Mouse (Mus musculus) kidney, postnatal 36 days (tissue): ENCODE results near the gene Phf12.
A peak's percentile ranks its signal among the peaks of the same experiment; 100 is the strongest.

Experiments
- DNase-seq, 2 experiments: peaks; one replicate each; pipeline ENCODE4 v3.0.0; 2021 to 2022; ENCODE audit warnings: mixed read lengths in 2 of 2

Phf12 gene

DNA sequence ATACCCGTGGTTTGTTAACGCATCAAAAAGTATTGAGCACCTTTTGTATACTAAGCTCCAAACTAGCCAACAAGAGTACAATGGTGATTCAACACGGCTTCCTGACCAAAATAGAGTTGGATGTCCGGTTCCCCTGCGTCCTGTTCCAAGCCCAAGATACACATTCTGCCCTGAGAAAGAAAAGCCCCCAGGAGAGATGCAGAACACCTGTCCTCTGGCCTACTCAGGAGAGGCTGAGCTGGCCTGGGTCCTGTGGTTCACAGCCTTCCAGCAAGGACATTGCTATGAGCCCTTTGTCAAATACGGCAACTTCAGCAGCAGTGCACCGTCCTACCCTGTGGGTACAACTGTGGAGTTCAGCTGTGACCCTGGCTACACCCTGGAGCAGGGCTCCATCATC is 9.0 kb upstream of the Phf12 start:
- no peak for DNase-seq

DNA sequence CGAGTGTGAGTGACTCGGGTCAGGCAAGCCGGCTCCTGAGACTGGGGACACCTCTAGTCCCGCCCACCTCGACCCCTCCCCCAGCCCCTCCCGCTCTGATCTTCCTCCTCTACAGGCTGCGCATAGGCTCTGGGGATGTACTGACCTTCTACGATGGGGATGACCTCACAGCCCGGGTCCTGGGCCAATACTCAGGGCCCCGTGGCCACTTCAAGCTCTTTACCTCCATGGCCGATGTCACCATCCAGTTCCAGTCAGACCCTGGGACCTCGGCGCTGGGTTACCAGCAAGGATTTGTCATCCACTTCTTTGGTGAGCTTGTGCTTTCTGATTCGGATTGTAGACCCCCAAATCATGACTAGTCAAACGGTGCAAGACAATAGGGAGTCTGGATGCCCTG is 8.2 kb upstream of the Phf12 start:
- no peak for DNase-seq

DNA sequence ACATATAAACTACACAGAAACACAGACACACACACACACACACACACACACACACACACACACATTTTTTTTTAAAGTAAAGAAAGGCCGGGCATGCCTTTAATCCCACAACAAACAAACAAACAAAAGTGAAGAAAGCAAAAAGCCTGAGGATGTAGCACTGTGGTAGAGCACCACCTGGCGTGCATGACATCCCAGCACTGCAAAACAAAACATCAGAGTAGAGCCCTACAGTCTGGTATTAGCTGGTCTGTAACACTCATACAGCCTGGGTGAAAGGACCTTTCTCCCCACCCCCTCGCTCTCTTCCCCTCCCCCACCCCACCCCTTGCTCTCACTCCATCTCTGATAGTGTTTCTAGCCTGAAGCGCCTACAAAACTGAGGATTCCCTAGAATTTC is 6.7 kb upstream of the Phf12 start:
- DNase-seq = no peak

DNA sequence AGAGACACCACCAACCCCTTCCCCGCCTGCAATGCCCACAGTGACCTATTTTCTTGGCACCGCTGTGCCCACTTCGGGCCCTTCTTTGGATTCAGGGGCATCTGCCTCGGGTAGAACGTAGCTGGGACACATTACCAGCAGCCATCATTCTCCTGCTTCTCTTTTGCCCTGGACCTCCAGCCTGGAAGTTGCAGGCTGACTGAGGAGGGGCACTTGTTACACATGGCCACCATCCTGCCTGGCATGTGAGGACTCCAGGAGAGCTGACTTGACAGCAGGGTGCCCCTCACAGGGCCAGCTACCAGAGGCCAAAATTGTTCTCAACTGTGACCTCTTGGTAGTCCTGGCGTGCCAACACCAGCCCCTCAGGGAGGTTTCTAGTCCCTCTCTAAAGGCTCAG is 4.4 kb upstream of the Phf12 start:
- DNase-seq = no peak

DNA sequence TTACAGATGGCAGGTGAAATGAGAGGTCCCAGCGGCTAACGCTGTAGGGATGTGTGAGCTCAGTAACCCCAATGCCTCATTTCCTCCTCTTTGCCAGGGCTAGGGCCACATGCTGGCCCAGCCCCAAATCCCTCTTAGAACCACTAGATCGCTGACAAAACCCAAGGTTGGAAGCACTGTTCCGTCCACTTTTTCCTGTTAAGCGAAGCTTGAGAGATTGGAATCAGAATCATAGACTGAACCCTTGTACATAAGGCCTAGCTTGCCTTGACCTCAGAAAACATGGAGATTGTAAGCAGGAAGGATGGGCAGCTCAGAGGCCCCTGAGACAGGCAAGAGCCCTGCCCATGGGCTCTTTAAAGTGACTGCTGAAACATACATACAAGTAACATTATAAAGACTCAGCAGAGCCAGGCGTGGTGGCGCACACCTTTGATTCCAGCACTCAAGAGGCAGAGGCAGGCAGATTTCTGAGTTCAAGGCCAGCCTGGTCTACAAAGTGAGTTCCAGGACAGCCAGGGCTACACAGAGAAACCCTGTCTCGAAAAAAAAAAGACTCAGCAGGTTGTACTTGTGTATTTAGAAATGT is 3.2 kb upstream of the Phf12 start:
- DNase-seq = no peak

DNA sequence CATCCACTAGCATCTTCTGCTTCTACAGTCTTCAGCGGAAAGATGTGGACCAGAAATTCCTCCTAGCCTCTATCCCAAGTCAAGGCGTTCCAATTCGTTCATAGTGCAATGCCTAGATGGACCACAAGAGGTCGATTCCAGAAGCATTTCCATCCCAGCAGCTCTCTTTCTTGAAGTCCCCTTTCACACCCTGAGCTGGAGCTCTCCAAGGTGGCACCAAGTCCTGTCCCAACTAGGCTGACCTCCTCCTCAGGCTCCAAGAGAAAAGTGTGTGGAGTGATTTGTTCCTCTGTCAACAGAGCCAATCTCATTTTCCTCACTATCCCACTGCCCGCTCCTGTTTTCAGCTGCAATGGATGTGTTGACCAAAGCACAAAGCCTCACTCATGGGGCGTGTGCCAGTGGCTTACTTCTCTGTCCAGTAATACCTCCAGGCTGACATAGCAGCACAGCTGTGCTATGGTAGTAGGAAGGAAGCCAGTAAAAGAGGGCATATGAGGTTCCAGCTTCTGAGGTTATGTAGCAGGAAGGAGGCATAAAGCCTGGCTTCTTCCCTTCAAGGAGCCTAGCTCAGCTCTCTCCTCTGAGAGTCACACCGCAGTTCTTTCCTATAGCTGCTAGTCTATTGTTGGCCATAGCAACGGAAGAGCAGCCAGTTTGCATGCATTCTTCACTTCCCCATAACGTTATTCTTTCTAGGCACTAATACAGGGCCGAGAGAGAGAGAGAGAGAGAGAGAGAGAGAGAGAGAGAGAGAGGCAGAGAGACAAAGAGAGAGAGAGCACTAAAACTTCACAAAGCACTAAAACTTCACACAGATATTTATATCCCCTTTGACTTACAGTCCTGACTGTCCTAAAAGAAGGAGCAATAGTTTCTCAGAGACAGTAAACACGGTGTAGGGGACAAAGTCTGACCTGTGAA is 2.0 kb upstream of the Phf12 start:
- DNase-seq = peak; percentile 71 to 75

DNA sequence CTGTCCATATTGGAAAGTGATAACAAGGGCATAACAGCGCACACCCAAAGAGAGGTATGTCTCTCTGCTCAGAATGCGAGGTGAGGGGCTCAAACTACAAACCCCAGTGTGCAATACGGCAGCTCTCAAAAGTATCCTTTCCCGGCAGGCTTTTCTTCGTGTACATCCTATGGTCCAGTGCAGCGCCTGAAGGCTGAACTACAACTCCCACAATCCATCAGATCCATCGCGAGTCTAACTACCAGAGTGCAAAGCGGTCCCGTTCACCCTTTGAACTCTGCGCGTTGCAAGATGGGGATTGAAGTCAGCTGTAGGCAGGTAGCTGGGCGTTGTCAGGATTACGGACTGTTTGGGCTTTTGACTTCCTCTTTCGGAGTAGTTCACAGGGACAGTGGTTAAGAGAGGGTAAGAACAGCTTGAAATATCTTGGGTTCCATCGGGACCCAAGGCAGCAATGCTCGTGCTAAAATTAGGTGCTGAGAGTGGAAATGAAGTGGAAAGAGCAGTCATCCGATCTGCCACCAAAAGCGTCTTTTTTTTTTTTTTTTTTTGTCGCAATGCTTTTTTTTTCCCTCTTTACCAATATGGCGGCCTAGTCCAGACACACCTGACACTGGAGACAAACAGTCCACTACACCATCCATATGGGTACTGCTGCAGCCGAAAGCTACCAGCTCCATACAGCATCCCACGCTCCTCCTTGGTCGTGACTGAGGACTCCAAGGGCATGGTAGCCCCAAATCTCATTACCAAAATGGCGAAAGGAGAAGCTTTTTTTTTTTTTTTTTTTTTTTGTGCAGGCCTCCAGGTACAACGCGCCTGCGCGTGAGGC is 729 bp upstream of the Phf12 start:
- DNase-seq = peak; percentile 94 to 100

DNA sequence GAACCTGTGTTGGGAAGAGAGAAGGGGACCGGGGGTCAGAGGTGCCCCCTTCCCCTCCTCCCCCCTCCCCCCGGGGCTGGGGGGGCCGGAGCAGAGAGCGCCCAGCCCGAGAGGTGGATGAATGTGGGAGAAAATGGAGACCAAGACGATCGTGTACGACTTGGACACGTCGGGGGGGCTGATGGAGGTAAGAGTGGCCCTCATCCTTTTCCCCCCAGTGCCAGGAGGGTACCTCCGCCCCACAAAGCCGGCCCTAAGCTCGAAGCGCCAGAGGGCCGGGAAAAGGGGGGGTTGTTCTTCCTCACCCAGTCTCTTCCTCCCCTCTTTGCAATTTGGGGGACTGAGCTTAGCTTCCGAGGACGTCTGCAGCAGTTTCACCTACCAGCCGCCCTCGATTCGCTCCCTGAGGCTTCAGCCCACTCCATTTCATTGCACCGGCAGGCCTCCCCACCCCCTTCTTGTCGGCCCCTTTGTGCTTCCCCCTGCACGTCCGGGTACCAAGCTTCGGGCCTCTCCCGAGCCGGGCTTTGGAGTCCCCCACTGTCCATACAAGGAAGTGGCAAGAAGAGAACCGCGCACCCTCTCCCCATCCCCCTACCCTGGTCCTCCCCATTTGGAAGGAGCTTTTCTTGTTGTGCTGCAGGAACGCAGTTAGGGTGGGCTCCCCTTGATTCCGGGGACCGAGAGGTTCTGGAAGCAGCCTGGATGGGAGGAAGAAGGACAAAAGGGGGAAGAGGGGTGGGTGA is 810 bp downstream of the Phf12 start:
- DNase-seq = peak; percentile 33 to 57

DNA sequence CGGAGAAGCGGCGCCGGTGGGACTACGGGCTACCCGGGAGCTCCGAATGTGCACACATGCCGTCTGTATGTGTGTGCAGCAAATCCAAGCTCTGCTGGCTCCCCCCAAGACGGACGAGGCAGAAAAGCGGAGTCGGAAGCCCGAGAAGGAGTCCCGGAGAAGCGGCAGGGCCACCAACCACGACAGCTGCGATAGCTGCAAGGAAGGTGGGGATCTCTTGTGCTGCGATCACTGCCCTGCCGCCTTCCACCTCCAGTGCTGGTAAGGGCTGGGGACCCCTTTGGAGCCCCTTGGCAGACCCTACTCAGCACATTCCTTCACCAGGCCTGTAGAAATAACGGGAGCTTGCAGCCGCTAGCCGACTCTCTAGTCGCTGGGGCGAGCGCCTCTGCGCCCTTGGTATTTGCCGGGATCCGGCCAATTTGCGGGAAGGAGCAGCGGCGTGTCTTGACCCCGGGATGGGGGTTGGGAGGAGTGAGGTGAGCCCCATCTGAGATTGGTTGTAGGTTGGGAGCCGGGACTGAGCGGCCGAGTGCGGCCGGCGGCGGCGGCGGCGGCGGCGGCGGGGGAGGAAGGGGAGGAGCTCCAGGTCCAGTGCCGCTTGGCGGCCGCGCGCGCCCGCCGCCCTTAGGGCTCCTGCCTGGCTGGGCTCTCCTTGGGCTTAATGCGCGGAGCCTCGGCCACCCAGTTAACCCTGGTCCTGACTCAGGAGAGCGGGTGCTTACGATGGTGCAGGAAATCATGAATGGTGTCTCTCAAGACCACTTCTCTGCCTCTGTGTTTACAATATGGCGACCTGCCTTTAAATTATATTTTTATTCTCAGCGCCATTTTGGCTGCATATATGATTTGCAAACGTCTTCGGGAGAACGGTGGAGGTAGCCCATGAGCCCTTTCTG is 1.6 kb downstream of the Phf12 start:
- peak; percentile 67 to 84 for DNase-seq

DNA sequence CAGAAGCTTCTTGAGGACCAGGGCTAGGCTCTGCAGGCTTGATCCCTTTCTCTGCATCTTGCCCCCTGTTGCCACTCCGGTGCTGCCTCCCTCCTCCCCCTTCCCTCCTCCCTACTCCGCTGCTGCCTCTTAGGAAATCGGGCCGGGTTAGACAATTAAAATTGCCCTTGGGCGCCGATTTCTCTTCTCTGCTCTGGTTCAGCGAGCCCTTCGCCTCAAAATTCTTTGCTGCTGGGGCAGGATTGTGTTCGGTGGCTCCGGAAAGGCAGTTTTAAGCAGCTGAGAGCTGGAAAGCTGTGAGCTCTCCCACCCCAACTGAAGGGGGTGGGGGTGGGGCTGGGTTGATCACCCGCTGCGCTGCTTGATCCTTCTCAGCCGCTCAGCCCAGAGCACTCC is 2.3 kb downstream of the Phf12 start:
- peak; percentile 69 to 71 for DNase-seq

DNA sequence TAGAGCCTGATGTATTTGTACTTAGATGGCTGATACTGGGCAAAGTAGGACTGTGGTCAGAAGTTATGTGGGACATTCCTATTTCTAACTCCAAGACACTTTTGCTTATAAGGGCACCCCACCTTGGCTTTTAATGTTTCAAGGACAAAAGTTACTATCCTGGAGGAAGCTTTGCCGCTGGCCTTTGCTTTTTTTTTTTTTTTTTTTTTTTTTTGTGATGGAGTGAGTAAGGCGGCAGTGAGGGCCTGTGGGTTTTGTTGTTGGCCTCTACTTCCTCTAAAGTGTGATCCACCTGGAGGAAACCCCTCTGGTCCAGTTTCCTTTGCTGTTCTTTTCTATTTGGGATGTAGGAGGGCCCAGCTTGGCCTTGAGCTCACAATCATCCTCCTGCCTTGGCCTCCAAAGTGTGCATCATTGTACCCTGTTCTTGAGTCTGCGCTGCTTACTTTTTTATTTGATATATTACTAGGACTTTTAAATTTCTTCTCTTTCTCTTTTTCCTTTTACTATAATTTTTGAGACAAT is 3.0 kb downstream of the Phf12 start:
- no peak for DNase-seq

DNA sequence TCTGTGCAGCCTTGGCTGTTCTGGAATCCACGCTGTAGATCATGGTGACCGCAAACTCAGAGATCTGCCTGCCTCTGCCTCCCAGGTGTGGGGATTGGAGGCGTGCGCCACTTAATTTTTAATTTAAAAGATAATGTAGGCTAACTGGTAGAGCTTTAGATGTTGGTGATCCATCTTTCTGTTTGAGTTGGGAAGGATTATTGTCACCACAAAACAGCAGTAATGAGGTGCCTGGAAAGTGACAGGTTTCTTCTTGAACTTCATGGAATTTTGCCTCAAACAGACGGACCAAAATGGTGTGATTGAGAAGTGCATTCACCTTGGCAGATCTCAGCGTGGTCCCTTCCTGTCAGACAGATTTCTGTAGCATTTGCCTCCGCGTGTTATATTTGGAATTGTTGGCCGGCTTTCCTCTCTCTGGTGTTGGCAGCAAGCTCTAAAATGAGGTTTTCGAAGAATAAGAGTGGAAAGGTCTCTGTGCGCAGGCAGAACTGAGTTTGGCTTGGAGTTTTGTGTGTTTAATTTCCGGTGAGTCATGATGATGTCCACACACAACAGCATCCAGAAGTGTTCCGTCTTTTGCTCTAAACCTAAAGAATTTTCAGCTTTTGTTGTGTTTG is 6.6 kb downstream of the Phf12 start:
- no peak for DNase-seq

DNA sequence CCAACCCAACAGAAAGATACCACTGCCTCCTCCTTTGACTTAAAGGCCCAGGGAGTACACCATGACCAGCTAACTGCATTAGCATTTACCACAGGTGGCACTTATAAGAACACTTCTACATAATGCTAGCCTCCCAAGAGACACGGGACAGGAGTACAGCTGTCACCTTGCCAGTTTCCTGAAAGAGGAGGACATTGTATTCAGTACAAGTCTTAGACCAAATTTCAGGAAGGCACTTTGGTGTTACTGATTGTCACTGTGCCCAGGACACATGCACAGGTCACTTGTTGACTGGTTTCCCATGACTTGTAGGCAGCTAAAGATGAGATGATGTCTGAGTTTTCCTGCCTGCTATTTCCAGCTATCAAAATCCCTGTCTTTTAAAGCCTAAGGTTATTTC is 13.0 kb downstream of the Phf12 start:
- peak; percentile 13 to 27 for DNase-seq

DNA sequence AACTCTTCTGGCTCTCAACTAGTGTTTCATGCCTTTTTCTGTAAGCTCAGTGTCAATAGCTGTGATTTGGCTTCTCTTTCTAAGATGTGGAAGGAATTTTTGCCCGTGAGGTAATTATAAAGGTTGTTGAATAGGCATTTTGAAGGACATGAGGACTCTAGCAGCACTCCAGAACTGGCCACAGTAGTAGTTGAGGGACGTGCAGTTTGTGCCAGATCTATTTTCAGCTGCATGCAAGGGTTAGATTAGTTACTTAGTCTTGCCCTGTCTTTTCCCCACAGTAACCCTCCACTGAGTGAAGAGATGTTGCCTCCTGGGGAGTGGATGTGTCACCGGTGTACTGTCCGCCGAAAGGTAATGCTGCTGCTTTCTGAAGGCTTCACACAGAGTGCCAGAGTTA is 23.9 kb downstream of the Phf12 start:
- DNase-seq = no peak

DNA sequence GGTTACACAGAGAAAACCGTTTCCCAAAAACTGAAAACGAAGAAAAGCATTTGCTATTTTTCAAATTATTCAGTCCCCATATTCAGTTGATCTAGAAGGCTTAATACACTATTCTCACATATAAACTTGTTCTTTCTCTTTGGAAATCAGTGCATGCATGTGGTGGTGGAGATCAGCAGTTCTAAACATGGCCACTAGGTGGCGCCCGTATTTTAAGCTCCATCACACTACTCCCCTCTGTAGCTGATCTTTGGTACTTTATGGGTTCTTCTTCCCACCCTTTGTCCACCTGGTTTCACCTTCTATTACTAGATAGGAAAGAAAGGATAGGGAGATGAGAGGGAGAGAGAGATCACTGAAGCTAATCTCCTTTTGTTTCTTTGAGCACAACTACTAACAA is 37.1 kb downstream of the Phf12 start:
- DNase-seq = peak; percentile 67 to 90

DNA sequence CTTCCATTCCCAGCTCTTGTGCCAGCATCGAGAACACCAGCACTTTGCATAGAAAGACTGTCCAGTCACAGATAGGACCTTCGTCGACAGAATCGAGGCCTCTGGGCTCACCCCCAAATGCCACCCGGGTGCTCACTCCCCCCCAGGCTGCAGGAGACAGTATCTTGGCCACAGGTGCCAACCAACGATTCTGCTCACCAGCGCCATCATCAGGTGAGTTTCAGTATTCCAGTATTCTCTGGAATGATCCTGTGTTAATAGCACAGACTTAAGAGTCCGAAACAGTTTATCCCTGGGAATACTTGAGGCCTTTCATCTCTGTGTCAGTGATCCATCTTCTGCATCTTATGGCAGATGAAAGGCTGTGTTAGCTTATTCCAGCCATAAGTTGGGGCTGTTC is 41.1 kb downstream of the Phf12 start:
- DNase-seq = peak in 1 of 2 experiments; percentile 67

DNA sequence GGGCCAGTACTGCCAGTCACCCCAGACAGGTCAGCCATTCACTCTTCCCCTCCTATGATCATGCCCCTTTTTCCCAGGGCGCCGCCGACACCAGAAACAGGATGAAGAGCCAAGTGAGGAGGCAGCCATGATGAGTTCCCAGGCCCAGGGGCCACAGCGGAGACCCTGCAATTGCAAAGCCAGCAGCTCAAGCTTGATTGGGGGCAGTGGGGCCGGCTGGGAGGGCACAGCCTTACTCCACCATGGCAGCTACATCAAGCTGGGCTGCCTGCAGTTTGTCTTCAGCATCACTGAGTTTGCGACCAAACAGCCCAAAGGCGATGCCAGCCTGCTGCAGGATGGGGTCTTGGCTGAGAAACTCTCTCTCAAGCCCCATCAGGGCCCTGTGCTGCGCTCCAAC is 46.7 kb downstream of the Phf12 start:
- DNase-seq = no peak

DNA sequence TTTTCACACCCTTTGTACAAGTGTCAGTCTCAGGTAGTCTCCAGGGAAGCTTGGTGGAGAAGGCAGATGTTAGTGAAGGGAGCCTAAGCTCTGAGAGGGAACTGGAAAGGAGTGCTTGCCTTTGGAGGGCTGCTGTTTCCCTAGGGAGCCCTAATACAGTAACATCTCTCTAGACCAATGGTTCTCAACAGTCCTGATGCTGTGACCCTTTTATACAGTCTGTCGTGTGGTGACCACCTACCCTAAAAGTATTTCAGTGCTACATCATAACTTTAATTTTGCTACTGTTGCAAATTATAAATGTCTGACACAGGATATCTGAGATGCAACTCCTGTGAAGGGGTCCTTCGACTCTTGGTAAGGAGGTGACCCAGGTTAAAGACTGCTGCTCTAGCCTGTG is 48.0 kb downstream of the Phf12 start:
- no peak for DNase-seq

DNA sequence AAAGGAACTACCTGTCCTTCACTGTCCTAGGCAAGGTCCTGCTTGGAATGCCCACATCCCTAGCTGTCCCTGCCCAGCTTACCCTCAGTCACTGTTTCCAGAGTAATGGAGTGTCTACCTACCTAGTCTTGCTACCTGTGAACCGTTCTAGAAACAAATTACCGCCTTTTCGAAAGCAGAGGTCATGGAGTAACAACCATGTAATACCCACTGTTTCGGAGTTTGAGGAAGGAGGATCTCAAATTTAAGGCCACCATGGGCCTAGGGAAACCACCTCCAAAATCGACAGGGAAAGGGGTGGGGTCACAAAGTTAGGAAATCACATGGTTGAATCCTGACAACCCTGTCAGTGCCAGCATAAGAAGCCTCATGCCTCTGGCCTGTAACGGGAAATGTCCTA is 48.8 kb downstream of the Phf12 start:
- DNase-seq = no peak

DNA sequence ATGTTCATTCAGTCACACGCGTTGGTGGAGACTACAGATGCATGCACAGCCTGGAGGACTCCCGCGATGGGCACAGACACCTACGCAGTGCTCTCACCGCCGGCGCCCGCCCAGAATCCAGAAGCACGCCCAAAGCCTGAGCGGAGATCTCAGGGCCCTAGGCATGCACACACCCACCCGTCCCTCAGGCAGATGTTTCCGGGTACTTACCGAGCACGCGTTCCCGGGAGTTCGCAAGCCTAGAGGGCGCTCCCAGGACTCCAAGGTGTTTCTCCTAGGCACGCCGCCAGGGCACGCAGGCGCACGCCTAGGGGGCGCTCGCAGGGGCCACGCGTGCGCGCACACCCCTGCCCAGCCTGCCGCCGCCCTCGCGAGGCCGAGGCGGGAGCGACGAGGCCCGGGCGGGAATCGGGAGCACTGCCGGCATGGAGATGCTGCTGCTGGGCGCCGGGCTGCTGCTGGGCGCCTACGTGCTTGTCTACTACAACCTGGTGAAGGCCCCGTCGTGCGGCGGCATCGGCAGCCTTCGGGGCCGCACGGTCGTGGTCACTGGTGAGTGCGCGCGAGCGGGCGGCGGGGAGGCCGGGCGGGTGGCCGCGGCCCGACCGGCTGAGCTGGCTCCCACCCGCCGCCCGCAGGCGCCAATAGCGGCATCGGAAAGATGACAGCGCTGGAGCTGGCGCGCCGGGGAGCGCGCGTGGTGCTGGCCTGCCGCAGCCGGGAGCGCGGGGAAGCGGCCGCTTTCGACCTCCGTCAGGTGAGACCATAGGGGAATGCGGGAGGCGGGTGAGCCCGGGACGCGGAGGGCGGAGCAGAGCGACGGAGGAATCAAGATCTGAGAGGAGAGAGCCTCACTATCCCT is 49.6 kb downstream of the Phf12 start, which contains the start of gene Dhrs13:
Dhrs13 (plus strand) TSS at position 334 of the 862 bp plus-strand sequence.
- DNase-seq = peak; percentile 96 to 98
